Mouse (Mus musculus): ENCODE data around the gene H2-Ke6. TPM values are rescaled to one million over a fixed set of nuclear protein-coding genes. Genes with fewer than 3 reads are reported as not detected.
"Not testable (repeated sequence)": the region's sequence is repeated elsewhere in the genome, so short reads cannot be mapped to it uniquely, and the experiment has no call there.

H2-Ke6 gene
- polyA plus RNA-seq, 1 experiment: 122 TPM

- no peak for TF ChIP-seq CTCF (IDR thresholded peaks at IDR 0.05; ENCODE audit: extremely low read depth, insufficient read depth, insufficient read length, insufficient replicate concordance)
- peak; percentile 100 for TF ChIP-seq POLR2A (IDR thresholded peaks at IDR 0.05; ENCODE audit: low read depth, low read length)
- no peaks in the 10 kb centered on the region for H3K27me3 ChIP-seq (ENCODE audit: control insufficient read depth, insufficient read depth, low read length)
- WGBS: under 1% methylated on average over 30 of the region's 30 CpGs
- peak within 1 kb of the TSS; percentile 87 for H3K4me3 ChIP-seq (ENCODE audit: extremely low read depth, insufficient read depth, insufficient read length)
- H3K36me3 ChIP-seq (ENCODE audit: control insufficient read depth, insufficient read depth, low read length): peaks cover 23% of the 10 kb centered on the region
- DNase-seq (ENCODE audit: low read depth in 1 of 2, low spot score in 2 of 2): peak; percentile 97
- peaks cover 10% of the 10 kb centered on the region; the same call in 1 of the 2 replicates for H3K4me1 ChIP-seq (ENCODE audit: control insufficient read depth, insufficient read depth, insufficient read length)
- H3K27ac ChIP-seq (ENCODE audit: insufficient read depth, low read length): peak within 1 kb of the TSS; percentile 93
Measured at GRCm38 (mm10) chr17:34000150-34000537, 27.7 kb downstream of the H2-Ke6 start, which contains the start of gene H2-K1. H2-K1 (minus strand) TSS chr17:34000347.

- peaks cover 23% of the 10 kb centered on the region for H3K36me3 ChIP-seq (ENCODE audit: control insufficient read depth, insufficient read depth, low read length)
- TF ChIP-seq CTCF (IDR thresholded peaks at IDR 0.05; ENCODE audit: extremely low read depth, insufficient read depth, insufficient read length, insufficient replicate concordance): no peak
- TF ChIP-seq POLR2A (IDR thresholded peaks at IDR 0.05; ENCODE audit: low read depth, low read length): no peak
- H3K4me1 ChIP-seq (ENCODE audit: control insufficient read depth, insufficient read depth, insufficient read length): peaks cover 10% of the 10 kb centered on the region; the same call in 1 of the 2 replicates
- peak overlapping the region; percentile 87 for H3K4me3 ChIP-seq (ENCODE audit: extremely low read depth, insufficient read depth, insufficient read length)
- peak overlapping the region; percentile 93 for H3K27ac ChIP-seq (ENCODE audit: insufficient read depth, low read length)
- under 1% methylated on average over 83 of the region's 87 CpGs for WGBS
- H3K27me3 ChIP-seq (ENCODE audit: control insufficient read depth, insufficient read depth, low read length): no peaks in the 10 kb centered on the region
- DNase-seq (ENCODE audit: low read depth in 1 of 2, low spot score in 2 of 2): no peak
Measured at GRCm38 (mm10) chr17:33999341-34000149, 28.3 kb downstream of the H2-Ke6 start.

GRCm38 (mm10) chr17:33998697-33999096 is 29.2 kb downstream of the H2-Ke6 start:
- H3K27me3 ChIP-seq (ENCODE audit: control insufficient read depth, insufficient read depth, low read length); DNase-seq (ENCODE audit: low read depth in 1 of 2, low spot score in 2 of 2); H3K27ac ChIP-seq (ENCODE audit: insufficient read depth, low read length): not testable (repeated sequence)
- peak overlapping the region; percentile 87 for H3K4me3 ChIP-seq (ENCODE audit: extremely low read depth, insufficient read depth, insufficient read length)
- 13% methylated on average over 5 of the region's 5 CpGs for WGBS
- H3K4me1 ChIP-seq (ENCODE audit: control insufficient read depth, insufficient read depth, insufficient read length): peaks cover 10% of the 10 kb centered on the region; the same call in 1 of the 2 replicates
- peaks cover 23% of the 10 kb centered on the region for H3K36me3 ChIP-seq (ENCODE audit: control insufficient read depth, insufficient read depth, low read length)

GRCm38 (mm10) chr17:33997025-33997424 is 30.8 kb downstream of the H2-Ke6 start:
- H3K27ac ChIP-seq (ENCODE audit: insufficient read depth, low read length); H3K4me3 ChIP-seq (ENCODE audit: extremely low read depth, insufficient read depth, insufficient read length); DNase-seq (ENCODE audit: low read depth in 1 of 2, low spot score in 2 of 2); H3K27me3 ChIP-seq (ENCODE audit: control insufficient read depth, insufficient read depth, low read length): not testable (repeated sequence)
- Histone ChIP-seq H3K4me1 (ENCODE audit: control insufficient read depth, insufficient read depth, insufficient read length) (peaks cover 10% of the 10 kb centered on the region; the same call in 1 of the 2 replicates), H3K36me3 (ENCODE audit: control insufficient read depth, insufficient read depth, low read length) (peaks cover 23% of the 10 kb centered on the region)
- 93% methylated on average over 2 of the region's 2 CpGs for WGBS

- DNase-seq (ENCODE audit: low read depth in 1 of 2, low spot score in 2 of 2): no peak
- Histone ChIP-seq H3K27me3 (ENCODE audit: control insufficient read depth, insufficient read depth, low read length) (no peaks in the 10 kb centered on the region), H3K27ac (ENCODE audit: insufficient read depth, low read length) (no peak overlapping the region), H3K4me1 (ENCODE audit: control insufficient read depth, insufficient read depth, insufficient read length) (peaks cover 6% of the 10 kb centered on the region; the same call in 1 of the 2 replicates), H3K4me3 (ENCODE audit: extremely low read depth, insufficient read depth, insufficient read length) (no peak overlapping the region), H3K36me3 (ENCODE audit: control insufficient read depth, insufficient read depth, low read length) (peaks cover 23% of the 10 kb centered on the region)
- 74% methylated on average over 3 of the region's 3 CpGs for WGBS
- no peak for TF ChIP-seq CTCF (IDR thresholded peaks at IDR 0.05; ENCODE audit: extremely low read depth, insufficient read depth, insufficient read length, insufficient replicate concordance)
- no peak for TF ChIP-seq POLR2A (IDR thresholded peaks at IDR 0.05; ENCODE audit: low read depth, low read length)
Measured at GRCm38 (mm10) chr17:33995651-33996050, 32.2 kb downstream of the H2-Ke6 start.

- TF ChIP-seq POLR2A (IDR thresholded peaks at IDR 0.05; ENCODE audit: low read depth, low read length): no peak
- no peak for TF ChIP-seq CTCF (IDR thresholded peaks at IDR 0.05; ENCODE audit: extremely low read depth, insufficient read depth, insufficient read length, insufficient replicate concordance)
- H3K27ac ChIP-seq (ENCODE audit: insufficient read depth, low read length): no peak overlapping the region
- H3K4me1 ChIP-seq (ENCODE audit: control insufficient read depth, insufficient read depth, insufficient read length): peaks cover 6% of the 10 kb centered on the region; the same call in 1 of the 2 replicates
- 88% methylated on average over 8 of the region's 8 CpGs for WGBS
- H3K4me3 ChIP-seq (ENCODE audit: extremely low read depth, insufficient read depth, insufficient read length): no peak overlapping the region
- peaks cover 23% of the 10 kb centered on the region for H3K36me3 ChIP-seq (ENCODE audit: control insufficient read depth, insufficient read depth, low read length)
- H3K27me3 ChIP-seq (ENCODE audit: control insufficient read depth, insufficient read depth, low read length): no peaks in the 10 kb centered on the region
- DNase-seq (ENCODE audit: low read depth in 1 of 2, low spot score in 2 of 2): no peak
Measured at GRCm38 (mm10) chr17:33994959-33995358, 32.9 kb downstream of the H2-Ke6 start.

Data from spleen, adult 2 months (tissue).